Mouse (Mus musculus) left cerebral cortex, adult 11 months (tissue): ENCODE data around the gene Tnnt2.

ENCODE experiments used
- DNase-seq: peaks from one replicate; pipeline ENCODE4 v3.0.0; 2022; ENCODE audit warnings: low spot score

Gene Tnnt2

GRCm38 (mm10) chr1:135856070-135856469, 19.9 kb downstream of the Tnnt2 start:
- no peak for DNase-seq

DNA sequence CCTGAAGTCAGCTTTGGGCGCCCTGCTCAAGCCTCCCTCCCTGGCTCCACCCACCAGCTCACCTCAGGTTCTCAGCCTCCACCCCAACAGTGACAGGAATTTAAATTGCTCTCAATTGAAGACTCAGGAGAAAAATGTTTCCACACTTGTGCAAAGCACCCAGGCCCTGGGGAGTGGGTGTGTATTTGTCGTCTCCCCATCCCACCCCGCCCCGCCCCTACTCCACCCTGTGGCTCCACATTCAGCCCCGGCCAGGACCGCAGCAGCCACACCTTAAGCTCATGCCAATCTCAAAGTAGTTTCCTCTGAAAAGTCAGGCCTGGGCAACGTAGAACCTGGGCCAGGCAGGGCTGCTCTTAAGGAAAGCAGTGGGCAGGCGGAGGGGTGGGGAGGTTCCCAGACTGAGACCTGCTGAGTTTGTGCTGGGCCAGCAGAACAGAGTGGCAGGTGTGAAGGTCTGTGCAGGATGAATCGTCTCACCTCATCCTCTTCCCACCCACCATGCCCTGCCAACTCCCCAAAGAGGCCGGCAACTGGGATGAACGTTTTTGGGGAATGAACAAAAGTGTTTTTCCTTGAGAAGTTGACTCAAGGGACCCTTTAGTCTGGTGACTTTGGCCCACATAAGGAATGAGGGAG, 21.1 kb downstream of the Tnnt2 start:
- DNase-seq: no peak

- DNase-seq: no peak
Measured at GRCm38 (mm10) chr1:135858533-135858932, 22.4 kb downstream of the Tnnt2 start.

- DNase-seq: no peak
Measured at GRCm38 (mm10) chr1:135861091-135861490, 24.9 kb downstream of the Tnnt2 start.

DNA sequence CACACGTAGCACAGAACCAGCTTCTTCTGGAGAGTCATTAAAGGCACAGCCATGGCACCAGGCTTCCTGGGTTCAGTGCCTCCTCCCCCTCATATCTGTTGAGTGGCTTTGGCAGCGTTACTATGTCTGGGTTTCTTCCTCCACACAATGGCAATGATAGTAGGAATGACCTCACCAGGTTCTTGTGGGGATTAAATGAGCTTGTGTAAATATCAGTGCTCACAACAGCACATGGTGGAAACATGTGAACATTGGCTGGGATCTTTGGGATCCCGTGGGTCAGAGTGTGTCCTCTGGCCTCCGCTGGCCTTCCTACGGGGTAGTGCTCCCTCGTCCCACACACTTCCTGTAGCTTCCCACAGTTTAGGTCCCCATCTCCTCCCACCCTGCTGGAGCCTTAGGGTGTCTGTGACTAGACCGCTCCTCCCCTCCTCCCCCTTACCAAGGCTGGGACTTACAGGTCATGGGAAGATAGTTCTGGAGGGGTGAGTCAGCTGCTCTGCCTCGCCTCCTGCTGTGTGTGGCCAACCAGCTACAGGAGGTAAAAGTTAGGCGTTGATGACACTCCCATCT, 25.9 kb downstream of the Tnnt2 start:
- DNase-seq: no peak

GRCm38 (mm10) chr1:135862561-135862960, 26.4 kb downstream of the Tnnt2 start:
- no peak for DNase-seq

DNA sequence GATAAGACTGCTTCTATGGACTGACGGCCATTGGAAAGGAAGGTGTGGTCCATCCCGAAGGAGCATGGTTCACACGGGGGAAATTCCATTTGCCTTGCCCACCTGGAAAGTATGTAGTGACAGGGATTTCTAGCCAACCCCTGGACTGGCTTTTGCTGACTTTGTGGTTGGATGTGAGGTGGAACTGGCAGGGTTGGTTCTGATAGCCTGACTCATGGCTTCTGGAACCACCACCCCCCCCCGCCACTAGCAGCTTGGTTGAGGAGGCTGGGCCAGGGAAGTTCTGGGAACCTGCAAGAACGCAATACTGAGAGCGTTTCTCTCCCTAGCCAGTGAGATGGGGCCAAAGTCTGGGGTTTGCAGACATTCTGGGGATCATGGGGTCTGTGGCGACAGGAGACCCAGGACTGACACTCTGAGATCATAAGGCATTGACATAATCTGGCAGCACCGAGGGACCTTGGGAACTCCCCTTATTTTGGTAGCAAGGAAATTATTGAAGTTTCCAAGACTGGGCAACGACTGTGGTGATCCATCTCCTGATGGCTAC, 27.7 kb downstream of the Tnnt2 start:
- no peak for DNase-seq

GRCm38 (mm10) chr1:135864830-135865229, 28.7 kb downstream of the Tnnt2 start:
- DNase-seq: no peak

DNA sequence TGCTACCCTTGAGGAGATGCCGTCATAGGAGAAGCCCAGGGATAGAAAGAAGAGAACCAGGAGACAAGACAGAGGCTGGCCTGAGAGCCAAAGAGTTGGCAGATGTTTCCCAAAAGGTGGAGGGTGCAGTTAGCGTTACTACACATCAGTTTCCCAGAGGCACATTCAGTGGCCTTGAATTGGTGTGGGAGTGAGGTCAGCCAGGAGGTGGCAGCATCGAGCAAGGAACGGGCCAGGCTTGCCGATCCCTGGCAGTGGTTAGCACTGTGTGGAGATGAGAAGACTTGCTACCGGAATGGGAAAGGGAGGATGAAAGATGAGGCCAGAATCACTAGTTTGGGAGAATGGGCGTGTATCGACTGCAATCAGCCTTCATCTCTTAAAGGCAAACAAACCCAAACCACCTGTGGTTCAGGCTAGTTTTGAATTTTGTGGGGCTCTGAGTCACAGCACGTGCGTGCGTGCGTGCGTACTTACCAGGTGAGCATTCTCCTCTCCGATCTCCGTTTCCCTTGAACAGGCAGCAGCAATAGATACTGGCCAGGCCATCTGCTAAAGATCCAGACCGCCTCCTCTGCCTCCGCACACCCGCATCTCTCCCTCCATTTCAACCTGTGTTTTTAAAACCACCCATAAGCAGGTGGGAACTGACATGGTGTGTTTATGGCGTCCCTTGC, 29.5 kb downstream of the Tnnt2 start:
- DNase-seq: peak; percentile 65

DNA sequence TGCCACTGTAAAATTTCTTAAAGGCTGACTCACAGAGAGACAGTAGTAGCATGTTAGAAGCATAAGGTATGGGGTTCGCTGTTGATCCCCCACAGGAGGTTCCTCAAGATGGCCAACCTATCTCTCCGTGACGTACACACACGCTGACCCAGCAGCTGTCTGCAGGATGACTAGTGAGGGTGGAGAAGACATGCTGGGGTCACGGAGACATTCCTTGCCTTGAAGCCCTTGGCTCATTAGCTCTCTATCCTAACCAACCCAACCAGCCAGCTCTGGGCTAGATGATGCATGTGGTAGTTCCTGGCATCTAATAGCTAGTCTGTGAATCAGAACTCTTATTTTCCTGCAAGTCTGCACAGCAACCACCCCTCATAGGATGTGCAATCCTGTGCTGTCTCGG, 32.4 kb downstream of the Tnnt2 start:
- no peak for DNase-seq

GRCm38 (mm10) chr1:135872991-135873390, 36.8 kb downstream of the Tnnt2 start:
- DNase-seq: no peak

- no peak for DNase-seq
Measured at GRCm38 (mm10) chr1:135877248-135877647, 41.1 kb downstream of the Tnnt2 start.

DNA sequence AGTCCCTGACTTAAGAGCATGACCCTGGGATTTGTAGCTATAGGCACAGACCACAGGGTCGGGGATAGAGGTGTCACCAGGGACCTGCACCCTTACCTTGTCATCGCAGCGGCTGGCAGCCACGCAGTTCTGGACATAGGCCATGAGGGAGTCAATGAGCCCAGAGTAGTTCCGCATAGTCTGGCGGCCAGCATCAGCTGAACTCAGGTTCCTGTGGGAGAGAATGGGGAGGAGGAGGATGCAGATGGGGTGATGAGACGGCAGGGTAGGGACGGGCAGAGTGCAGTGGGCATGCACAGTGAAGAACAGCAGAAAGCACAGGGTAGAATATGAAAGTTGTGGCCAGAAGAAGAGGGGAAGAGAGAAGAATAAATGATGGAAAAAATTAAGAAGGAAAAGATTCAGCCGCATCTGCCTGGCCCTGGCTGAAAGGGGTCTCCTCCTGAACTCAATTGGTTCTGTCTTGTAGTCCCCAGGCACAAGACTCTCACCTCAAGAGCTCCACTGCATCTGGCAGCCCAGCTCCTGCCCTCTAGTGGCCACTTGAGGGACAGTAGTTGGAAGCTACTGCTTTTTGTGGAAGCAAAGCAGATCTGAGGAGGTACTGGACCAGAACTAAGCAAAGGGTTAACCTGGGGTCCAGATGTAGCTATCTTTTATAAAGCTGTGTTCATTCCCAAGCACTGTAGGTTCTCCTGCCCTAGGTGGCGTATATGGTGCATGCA, 46.4 kb downstream of the Tnnt2 start:
- peak; percentile 25 for DNase-seq

- DNase-seq: no peak
Measured at GRCm38 (mm10) chr1:135889461-135890185, 53.5 kb downstream of the Tnnt2 start.

DNA sequence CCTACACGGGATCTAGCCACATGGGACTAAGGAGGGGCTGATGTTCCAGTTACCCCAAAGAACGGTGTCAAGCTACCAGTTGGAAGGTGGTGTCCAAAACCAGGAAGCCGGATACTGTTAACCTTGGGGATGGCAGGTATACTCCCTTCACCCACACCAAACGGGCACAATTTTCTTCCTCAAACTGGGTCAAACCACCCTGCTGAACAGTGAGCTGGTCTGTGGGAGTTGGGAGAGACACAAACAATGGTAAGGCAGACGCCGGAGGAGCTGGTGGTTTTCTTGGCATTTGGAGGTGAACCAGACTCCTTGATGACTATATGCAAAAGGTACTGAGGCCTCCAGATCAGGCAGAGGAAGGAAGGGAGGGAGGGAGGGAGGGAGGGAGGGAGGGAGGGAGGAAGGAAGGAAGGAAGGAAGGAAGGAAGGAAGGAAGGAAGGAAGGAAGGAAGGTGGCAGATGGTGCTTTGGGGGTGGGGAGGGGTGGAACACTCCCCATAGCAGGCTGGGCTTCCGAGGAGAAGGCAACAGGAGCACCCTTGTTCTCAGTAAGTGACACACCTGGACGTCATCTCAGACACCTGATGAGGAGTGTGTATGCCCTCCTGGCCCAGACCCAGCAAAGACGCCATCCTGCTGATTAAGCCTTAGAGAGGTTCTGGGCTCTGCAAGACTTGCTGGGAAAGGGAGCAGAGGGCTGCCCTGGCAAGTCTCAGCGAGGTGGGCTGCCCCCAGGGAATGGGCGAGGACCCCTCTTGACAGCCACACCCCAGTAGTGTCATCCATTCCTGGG, 55.5 kb downstream of the Tnnt2 start:
- DNase-seq: no peak

DNA sequence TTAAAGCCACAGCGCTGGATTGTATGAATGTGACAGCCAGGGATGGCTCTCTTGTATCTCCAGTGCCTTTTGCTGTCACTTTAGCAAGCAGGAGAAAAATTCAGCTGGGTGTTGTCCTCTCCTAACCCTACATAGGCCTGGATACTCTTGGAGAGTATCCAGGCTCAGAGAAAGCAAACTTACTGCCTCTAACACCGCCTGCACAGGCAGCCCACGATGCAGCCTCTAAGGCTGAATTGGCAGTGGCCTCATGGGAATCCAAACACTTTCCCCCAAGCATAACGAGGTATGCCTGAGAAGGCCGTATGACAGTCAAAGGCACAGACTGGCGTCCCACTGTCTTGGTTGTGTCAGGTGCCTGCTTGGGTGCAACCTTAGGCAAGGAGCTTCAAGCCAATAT, 56.1 kb downstream of the Tnnt2 start:
- no peak for DNase-seq

GRCm38 (mm10) chr1:135892764-135893163, 56.6 kb downstream of the Tnnt2 start:
- no peak for DNase-seq

GRCm38 (mm10) chr1:135893377-135893776, 57.2 kb downstream of the Tnnt2 start:
- DNase-seq: no peak

DNA sequence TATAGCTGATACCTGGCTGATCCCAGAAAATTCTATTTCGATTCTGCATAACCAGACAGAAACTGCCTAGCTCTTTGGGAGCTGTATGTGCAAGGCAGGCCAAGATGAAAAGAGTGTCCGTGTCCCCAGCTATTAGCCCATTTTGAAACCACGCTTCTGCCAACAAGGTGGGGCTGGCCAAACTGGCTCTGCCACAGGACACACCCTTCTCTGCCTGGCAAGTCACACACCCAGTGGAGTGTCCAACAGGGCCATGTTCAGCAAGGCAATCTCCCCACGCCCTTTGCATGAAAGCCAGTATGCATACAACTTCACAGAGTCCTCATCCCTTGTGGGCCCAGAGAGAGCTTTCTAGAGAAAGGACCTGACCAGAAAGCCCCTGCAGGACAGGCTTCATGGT, 59.2 kb downstream of the Tnnt2 start:
- no peak for DNase-seq

DNA sequence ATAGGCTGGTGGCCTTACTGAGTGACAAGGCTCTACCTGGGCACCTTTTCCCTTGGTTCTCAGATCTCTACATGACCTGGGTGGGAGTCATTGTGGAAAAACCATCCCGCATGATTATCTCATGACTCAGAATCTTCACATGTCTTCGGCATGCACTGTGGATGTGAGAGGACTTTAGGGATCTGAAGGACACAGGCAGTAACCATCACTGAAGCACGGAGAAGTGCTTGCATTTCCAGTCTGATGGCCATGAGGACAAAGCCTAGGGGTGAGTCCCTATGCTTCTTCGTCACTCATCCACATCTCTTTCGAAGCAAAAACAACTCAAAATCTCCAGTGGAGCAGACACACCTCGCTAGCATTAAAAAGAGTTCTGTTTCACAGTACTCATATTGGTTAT, 63.1 kb downstream of the Tnnt2 start:
- no peak for DNase-seq

GRCm38 (mm10) chr1:135899991-135900515, 63.9 kb downstream of the Tnnt2 start:
- no peak for DNase-seq
